Comparison of ENCODE assay signal across 22 mouse cellular contexts in the genomic region with DNA sequence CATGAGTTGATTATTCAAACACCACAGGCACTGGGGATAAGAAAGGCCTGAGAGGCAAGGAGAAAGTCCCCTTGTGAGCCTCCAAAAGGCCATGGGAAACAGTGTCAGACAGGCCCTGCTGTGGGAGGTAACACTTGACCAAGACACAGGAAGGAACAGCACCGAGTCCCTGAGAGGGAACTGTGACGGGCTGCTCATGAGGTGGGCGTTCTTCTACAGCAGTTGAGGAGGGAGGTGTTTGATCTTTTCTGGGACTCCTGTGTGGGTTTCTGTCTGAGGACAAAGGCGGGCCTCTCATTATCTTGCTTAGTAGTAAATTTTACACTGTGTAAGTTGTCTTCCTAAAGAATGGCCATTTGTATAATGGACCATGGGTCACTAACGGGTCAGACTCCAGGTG. TPM values are rescaled to one million over a fixed set of nuclear protein-coding genes. Genes with fewer than 3 reads are reported as not detected.
DNase-seq lines count a peak whose midpoint lies in the region; TF ChIP-seq lines count a peak whose summit lies in the region.
"Had no signal": no experiment of that assay in that cellular context is flagged by ENCODE, and none has a peak within 500 bp of the region (broad histone marks: within the 10 kb centered on the region; RNA-seq: fewer than 3 reads in every experiment).

No protein-coding gene starts in this region.

- intact Hi-C loops in left cerebral cortex, postnatal 14 days (cut with DNase I) = loop anchor here (5.0 kb wide), 1 partner anchor 33 kb away; the partner anchor contains the start of gene Agpat3

- H3K4me3 ChIP-seq in thymus, adult 2 months (ENCODE audit: control insufficient read depth, insufficient read depth, low read length) = no peak overlapping the region
- H3K4me3 ChIP-seq: forebrain, embryonic 13.5 days; heart, adult 2 months; hindbrain, embryonic 12.5 days; limb, embryonic 13.5 days; liver, embryonic 13.5 days; midbrain, embryonic 15.5 days; myocyte had no signal

- TF ChIP-seq CTCF in thymus, adult 2 months (IDR thresholded peaks at IDR 0.05; ENCODE audit: borderline replicate concordance, control insufficient read depth, extremely low read depth, insufficient read depth, low read length, poor library complexity) = no peak

- no peak for TF ChIP-seq POLR2A in thymus, adult 2 months (IDR thresholded peaks at IDR 0.05; ENCODE audit: control insufficient read depth, extremely low read depth, insufficient read depth, low read length, poor library complexity)

- 27% methylated on average over 5 of the region's 5 CpGs for WGBS in thymus, adult 2 months

- H3K27ac ChIP-seq in thymus, adult 2 months (ENCODE audit: control insufficient read depth, insufficient read depth, low read length) = no peak overlapping the region
- H3K27ac ChIP-seq: forebrain, embryonic 13.5 days; heart, adult 2 months; hindbrain, embryonic 12.5 days; limb, embryonic 13.5 days; liver, embryonic 13.5 days; midbrain, embryonic 15.5 days had no signal

- no peaks in the 10 kb centered on the region for H3K27me3 ChIP-seq in thymus, adult 2 months (ENCODE audit: control insufficient read depth, insufficient read depth, low read length)

- peak; percentile 34 to 75 for DNase-seq in left cerebral cortex, adult 18-20 months (ENCODE audit: low spot score in 2 of 2)
- DNase-seq in left cerebral cortex, postnatal 14 days (ENCODE audit: low spot score in 2 of 2) = no peak
- DNase-seq in thymus, adult 2 months = peak; percentile 29
- DNase-seq in thymus, postnatal 4 days = no peak
- DNase-seq in thymus, postnatal 0 days (ENCODE audit: low spot score) = peak; percentile 52
- DNase-seq in lung, postnatal 25 days (ENCODE audit: low spot score) = no peak
- no peak for DNase-seq in c-Kit-positive CD71-positive TER-119-positive erythroid progenitor cells, embryonic 14.5 days (ENCODE audit: low spot score)
- DNase-seq: adrenal gland, postnatal 10 days; cerebellum, adult 8-10 months; gastrocnemius, postnatal 36 days; heart, adult 2 months; kidney, adult 18-20 months; layer of hippocampus, adult 9-11 months; liver, embryonic 13.5 days; lung, adult 2 months; lung, postnatal 14 days; spleen, adult 18-20 months had no signal

- H3K4me1 ChIP-seq in thymus, adult 2 months (replicated peaks; ENCODE audit: control insufficient read depth, insufficient read depth, low read length) = peaks cover 4% of the 10 kb centered on the region
- H3K4me1 ChIP-seq: forebrain, embryonic 13.5 days; hindbrain, embryonic 12.5 days; liver, embryonic 13.5 days; midbrain, embryonic 15.5 days had no signal

- H3K36me3 ChIP-seq in thymus, adult 2 months (ENCODE audit: control insufficient read depth, insufficient read depth, low read length) = no peaks in the 10 kb centered on the region
- H3K36me3 ChIP-seq: hindbrain, embryonic 12.5 days; limb, embryonic 13.5 days; liver, embryonic 13.5 days; midbrain, embryonic 15.5 days had no signal

RNA-seq across cellular contexts. Expression of gene Rrp1, which starts 27.3 kb away (rescaled TPM):
- total RNA-seq in left cerebral cortex, adult 18-20 months (2021) = 100 to 1,000 TPM; 362 to 368 TPM
- total RNA-seq in left cerebral cortex, postnatal 14 days (2021) = 100 to 1,000 TPM; 355 to 365 TPM
- 133 and 164 TPM in 2 replicates for polyA plus RNA-seq in thymus, adult 2 months (2012; rRNA removed)
- polyA plus RNA-seq in thymus, postnatal 0 days (2015; fragmentation: Nextera tagmentation; extraction: Ambion mirVana) = 373 and 391 TPM in 2 replicates

RNA-seq across cellular contexts. Expression of gene Agpat3, which starts 33.2 kb away (rescaled TPM):
- 100 to 1,000 TPM; 233 to 243 TPM for total RNA-seq in left cerebral cortex, adult 18-20 months (2021)
- total RNA-seq in left cerebral cortex, postnatal 14 days (2021) = 100 to 1,000 TPM; 290 to 296 TPM
- polyA plus RNA-seq in thymus, adult 2 months (2012; rRNA removed) = 386 and 423 TPM in 2 replicates
- polyA plus RNA-seq in thymus, postnatal 0 days (2015; fragmentation: Nextera tagmentation; extraction: Ambion mirVana) = 139 and 152 TPM in 2 replicates

RNA-seq across cellular contexts. Expression of gene Cstb, which starts 39.9 kb away (rescaled TPM):
- total RNA-seq in left cerebral cortex, adult 18-20 months (2021) = 10 to 100 TPM; 38.5 to 40.4 TPM
- total RNA-seq in left cerebral cortex, postnatal 14 days (2021) = 10 to 100 TPM; 35.9 to 39.2 TPM
- polyA plus RNA-seq in thymus, adult 2 months (2012; rRNA removed) = 212 and 247 TPM in 2 replicates
- 1,727 and 1,921 TPM in 2 replicates for polyA plus RNA-seq in thymus, postnatal 0 days (2015; fragmentation: Nextera tagmentation; extraction: Ambion mirVana)

Comparison
In these comparisons a context has a peak if more than half of its experiments do, and no peak if none do; other contexts are left out.
1. DNase-seq: peak in left cerebral cortex, adult 18-20 months (2 of 2), thymus, adult 2 months (single experiment) and thymus, postnatal 0 days (single experiment); none in left cerebral cortex, postnatal 14 days (0 of 2), thymus, postnatal 4 days (single experiment), lung, postnatal 25 days (single experiment) and c-Kit-positive CD71-positive TER-119-positive erythroid progenitor cells, embryonic 14.5 days (single experiment).